Mouse (Mus musculus): ENCODE data around the gene Birc3. TPM values are rescaled to one million over a fixed set of nuclear protein-coding genes. Genes with fewer than 3 reads are reported as not detected.

Birc3 gene
- polyA plus RNA-seq, 1 experiment from 2014 or later = 7.8 TPM

DNA sequence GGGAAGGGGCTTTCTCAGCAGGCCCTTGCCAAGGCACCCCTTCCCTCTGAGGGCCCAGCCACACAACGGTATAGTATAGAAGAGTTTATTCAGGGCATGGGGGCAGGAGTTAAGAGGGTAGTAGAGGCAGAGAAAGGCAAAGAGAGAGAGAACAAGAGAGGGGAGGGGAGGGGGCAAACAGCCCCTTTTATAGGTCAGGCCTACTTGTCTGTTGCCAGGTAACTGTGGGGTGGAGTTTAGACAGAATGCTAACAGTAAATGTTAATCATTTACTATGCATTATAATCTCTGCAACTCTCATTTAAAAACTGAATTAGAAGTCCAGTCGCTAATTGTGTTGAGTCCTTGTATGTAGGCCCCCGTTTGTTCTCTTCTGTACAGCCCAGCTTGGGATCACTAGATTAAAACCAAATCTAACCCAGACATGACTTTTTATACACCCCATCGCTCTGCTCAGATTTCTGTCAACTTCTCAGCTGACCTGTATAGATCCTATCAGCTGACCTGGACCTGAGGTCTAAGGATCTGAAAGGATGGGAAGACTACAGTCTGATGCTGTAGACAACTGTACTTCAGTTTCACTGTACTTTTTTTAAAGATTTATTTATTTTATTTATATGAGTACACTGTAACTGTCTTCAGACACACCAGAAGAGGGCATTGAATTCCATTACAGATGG lies 27.6 kb downstream of the Birc3 start:
- Histone ChIP-seq H3K4me2 (ENCODE audit: low read depth, low read length) (no peak overlapping the region), H3K4me3 (ENCODE audit: low read depth, low read length) (no peak overlapping the region), H3K36me3 (replicated peaks; ENCODE audit: insufficient read depth, low read length) (peaks cover 17% of the 10 kb centered on the region), H3K9me3 (ENCODE audit: low read length) (no peaks in the 10 kb centered on the region), H3K27me3 (ENCODE audit: insufficient read depth, low read length) (no peaks in the 10 kb centered on the region), H3K27ac (ENCODE audit: low read depth) (no peak overlapping the region), H3K9ac (replicated peaks) (0 out of 2 replicates have a peak overlapping the region, but pooled peaks have one; percentile 2), H3K4me1 (ENCODE audit: insufficient read depth) (peaks cover 5% of the 10 kb centered on the region; the same call in 1 of the 2 replicates)
- TF ChIP-seq CTCF (IDR thresholded peaks at IDR 0.05; ENCODE audit: low read depth) = no peak
- TF ChIP-seq EP300 (IDR thresholded peaks at IDR 0.05; ENCODE audit: low read depth) = no peak
- DNase-seq (no peak), ATAC-seq (peak; percentile 74)
- WGBS (ENCODE audit: insufficient replicate concordance) = 66% methylated on average over 4 of the region's 4 CpGs

DNA sequence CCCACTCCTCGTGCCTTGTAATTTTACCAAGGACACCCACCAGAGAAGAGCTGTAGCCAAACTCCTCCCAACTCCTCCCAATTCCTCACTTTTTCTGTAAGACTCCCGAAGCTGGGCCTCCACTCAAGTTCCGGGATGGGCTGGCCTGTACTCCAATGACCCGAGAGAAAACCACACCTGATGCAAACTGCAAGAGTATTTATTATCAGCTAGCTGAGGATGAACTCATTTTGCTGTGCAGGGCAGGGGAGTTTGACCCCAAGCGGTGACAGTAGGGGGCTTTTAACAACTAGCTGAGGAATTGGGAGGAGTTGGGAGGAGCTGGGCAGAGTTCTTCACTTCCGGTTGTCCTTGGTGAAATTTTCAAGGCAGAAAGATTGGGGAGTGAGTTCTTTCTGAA lies 31.8 kb downstream of the Birc3 start:
- Histone ChIP-seq H3K4me2 (ENCODE audit: low read depth, low read length) (no peak overlapping the region), H3K4me1 (ENCODE audit: insufficient read depth) (peaks cover 8% of the 10 kb centered on the region; the same call in 1 of the 2 replicates), H3K36me3 (replicated peaks; ENCODE audit: insufficient read depth, low read length) (no peaks in the 10 kb centered on the region), H3K27me3 (ENCODE audit: insufficient read depth, low read length) (no peaks in the 10 kb centered on the region), H3K27ac (ENCODE audit: low read depth) (no peak overlapping the region), H3K4me3 (ENCODE audit: low read depth, low read length) (no peak overlapping the region), H3K9me3 (ENCODE audit: low read length) (no peaks in the 10 kb centered on the region), H3K9ac (replicated peaks) (no peak overlapping the region)
- 81% methylated on average over 6 of the region's 6 CpGs for WGBS (ENCODE audit: insufficient replicate concordance)
- TF ChIP-seq CTCF (IDR thresholded peaks at IDR 0.05; ENCODE audit: low read depth) = no peak
- TF ChIP-seq EP300 (IDR thresholded peaks at IDR 0.05; ENCODE audit: low read depth) = no peak
- no peak for DNase-seq
- ATAC-seq = no peak

DNA sequence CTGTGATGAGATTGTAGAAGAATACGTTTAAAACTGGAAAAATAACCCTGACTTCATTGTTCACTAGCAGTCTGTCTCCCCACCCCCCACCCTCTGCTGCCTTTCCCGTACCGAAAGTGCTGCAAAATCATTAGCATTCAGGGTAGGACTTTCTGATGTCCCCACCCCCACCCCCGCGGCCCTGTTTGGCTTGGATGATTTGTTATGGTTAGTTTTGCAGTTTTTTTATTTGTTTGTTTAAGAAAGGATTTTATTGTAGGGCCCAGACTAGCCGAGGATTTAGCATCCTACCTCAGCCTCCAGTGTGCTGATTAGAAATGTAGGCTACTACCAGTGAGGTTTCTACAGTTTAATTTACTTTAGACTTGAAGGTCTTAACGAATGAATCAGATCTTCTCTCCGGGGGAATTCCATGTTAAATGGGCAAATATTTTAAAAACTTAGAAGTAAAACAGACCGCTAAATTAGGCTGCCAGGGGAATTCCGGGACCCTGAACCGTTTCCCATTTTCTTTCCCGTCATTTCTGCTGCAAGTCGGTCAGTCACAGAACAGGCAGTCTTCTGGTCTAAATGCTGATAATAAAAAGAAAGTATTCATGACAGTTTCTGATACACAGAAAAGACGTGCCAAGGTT lies 35.1 kb downstream of the Birc3 start:
- no peaks in the 10 kb centered on the region for H3K9me3 ChIP-seq (ENCODE audit: low read length)
- H3K27ac ChIP-seq (ENCODE audit: low read depth) = peak overlapping the region; percentile 98
- peaks cover 14% of the 10 kb centered on the region for H3K36me3 ChIP-seq (replicated peaks; ENCODE audit: insufficient read depth, low read length)
- H3K4me1 ChIP-seq (ENCODE audit: insufficient read depth) = peaks cover 11% of the 10 kb centered on the region
- DNase-seq (peak; percentile 67), ATAC-seq (peak; percentile 15; the same call in 1 of the 2 replicates)
- peak overlapping the region; percentile 70 for H3K4me3 ChIP-seq (ENCODE audit: low read depth, low read length)
- peak overlapping the region; percentile 73 for H3K4me2 ChIP-seq (ENCODE audit: low read depth, low read length)
- no peak for TF ChIP-seq EP300 (IDR thresholded peaks at IDR 0.05; ENCODE audit: low read depth)
- no peak for TF ChIP-seq CTCF (IDR thresholded peaks at IDR 0.05; ENCODE audit: low read depth)
- 23% methylated on average over 14 of the region's 14 CpGs for WGBS (ENCODE audit: insufficient replicate concordance)
- no peaks in the 10 kb centered on the region for H3K27me3 ChIP-seq (ENCODE audit: insufficient read depth, low read length)
- H3K9ac ChIP-seq (replicated peaks) = peak overlapping the region; percentile 87

DNA sequence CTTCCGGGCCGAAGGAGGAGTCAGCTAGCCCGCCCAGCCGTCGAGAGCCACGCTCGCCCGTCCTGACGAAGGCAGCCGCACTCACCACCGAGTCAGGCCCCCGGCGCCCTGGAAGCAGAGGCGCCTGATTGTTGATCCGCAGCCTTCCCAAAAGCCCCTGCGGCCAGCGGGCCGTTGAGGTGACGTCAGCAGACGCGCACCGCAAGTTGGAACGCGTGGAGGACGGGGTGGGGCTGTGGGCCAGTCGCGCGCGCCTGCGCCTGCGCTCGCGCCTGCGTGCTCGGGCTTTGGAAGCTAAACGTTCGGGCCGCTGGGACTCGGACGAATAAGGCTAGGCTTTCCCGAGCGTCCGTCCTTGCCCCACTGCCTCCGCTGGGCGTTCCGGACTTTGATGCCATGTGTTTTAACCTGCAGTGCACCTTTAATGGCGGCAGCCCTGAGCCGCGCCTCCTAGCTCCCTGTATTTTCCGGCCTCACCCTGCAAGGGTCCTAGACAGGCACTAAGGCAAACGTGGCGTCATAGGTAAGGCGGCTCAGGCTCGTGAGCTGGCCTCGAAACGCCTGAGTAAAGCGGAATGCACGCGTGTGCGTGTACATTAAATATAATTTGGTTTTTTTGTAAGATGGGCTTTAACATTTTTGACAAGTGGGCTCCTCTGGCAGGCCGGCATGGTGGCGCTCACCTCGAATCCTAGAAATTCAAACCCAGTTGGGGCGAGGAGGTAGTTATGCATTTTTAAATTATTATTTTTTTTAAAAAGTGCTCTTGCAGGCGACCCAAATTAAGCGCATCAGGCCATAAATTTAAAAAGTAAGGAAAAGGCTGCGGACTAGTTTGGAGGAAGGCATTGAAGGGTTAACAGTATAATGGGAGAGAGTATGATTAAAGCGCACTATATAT lies 35.8 kb downstream of the Birc3 start, which contains the start of gene Birc2:
TSS of gene Birc2 (minus strand) at position 160 of the 901 bp plus-strand sequence.
- peaks cover 14% of the 10 kb centered on the region for H3K36me3 ChIP-seq (replicated peaks; ENCODE audit: insufficient read depth, low read length)
- H3K27me3 ChIP-seq (ENCODE audit: insufficient read depth, low read length) = no peaks in the 10 kb centered on the region
- peaks cover 11% of the 10 kb centered on the region for H3K4me1 ChIP-seq (ENCODE audit: insufficient read depth)
- peak within 1 kb of the TSS; percentile 87 for H3K9ac ChIP-seq (replicated peaks)
- WGBS (ENCODE audit: insufficient replicate concordance) = under 1% methylated on average over 68 of the region's 68 CpGs
- H3K4me2 ChIP-seq (ENCODE audit: low read depth, low read length) = peak within 1 kb of the TSS; percentile 73
- peak; percentile 23; the same call in 1 of the 2 replicates for TF ChIP-seq CTCF (IDR thresholded peaks at IDR 0.05; ENCODE audit: low read depth)
- TF ChIP-seq EP300 (IDR thresholded peaks at IDR 0.05; ENCODE audit: low read depth) = peak; percentile 67; the same call in 1 of the 2 replicates
- ATAC-seq = peak; percentile 95
- peak; percentile 97 for DNase-seq
- no peaks in the 10 kb centered on the region for H3K9me3 ChIP-seq (ENCODE audit: low read length)
- peak within 1 kb of the TSS; percentile 98 for H3K27ac ChIP-seq (ENCODE audit: low read depth)
- H3K4me3 ChIP-seq (ENCODE audit: low read depth, low read length) = peak within 1 kb of the TSS; percentile 70

DNA sequence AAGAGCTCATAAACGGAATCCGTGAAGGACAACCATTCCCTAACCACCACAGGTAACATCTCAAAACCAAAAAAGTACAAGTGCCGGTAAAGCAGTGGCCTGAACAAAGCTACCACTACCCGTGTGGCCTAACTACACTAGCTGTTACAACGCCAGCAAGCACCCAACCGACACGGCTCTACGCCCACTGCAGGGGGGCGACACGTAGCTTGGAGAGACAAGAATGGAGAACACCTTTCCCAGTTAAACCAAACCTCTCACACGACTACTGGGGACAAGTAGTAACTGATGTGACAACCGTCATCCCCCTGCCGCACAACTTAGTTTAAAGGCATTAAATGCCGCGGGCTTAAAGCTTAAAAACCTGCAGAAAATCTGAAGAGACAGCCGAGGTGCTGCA lies 36.7 kb downstream of the Birc3 start:
- peak; percentile 63 for DNase-seq
- H3K27me3 ChIP-seq (ENCODE audit: insufficient read depth, low read length) = no peaks in the 10 kb centered on the region
- H3K9me3 ChIP-seq (ENCODE audit: low read length) = no peaks in the 10 kb centered on the region
- TF ChIP-seq EP300 (IDR thresholded peaks at IDR 0.05; ENCODE audit: low read depth) (no peak), CTCF (IDR thresholded peaks at IDR 0.05; ENCODE audit: low read depth) (0 out of 2 replicates have a peak, but pooled peaks have one; percentile 3)
- H3K9ac ChIP-seq (replicated peaks) = peak overlapping the region; percentile 87
- peak; percentile 22 for ATAC-seq
- H3K4me1 ChIP-seq (ENCODE audit: insufficient read depth) = peaks cover 15% of the 10 kb centered on the region
- H3K27ac ChIP-seq (ENCODE audit: low read depth) = peak overlapping the region; percentile 98
- under 1% methylated on average over 16 of the region's 16 CpGs for WGBS (ENCODE audit: insufficient replicate concordance)
- peaks cover 14% of the 10 kb centered on the region for H3K36me3 ChIP-seq (replicated peaks; ENCODE audit: insufficient read depth, low read length)
- H3K4me3 ChIP-seq (ENCODE audit: low read depth, low read length) = peak overlapping the region; percentile 70
- peak overlapping the region; percentile 73 for H3K4me2 ChIP-seq (ENCODE audit: low read depth, low read length)

All from liver, postnatal 0 days (tissue).